Mouse (Mus musculus) embryonic facial prominence, embryonic 11.5 days (tissue): ENCODE data around the gene RPS10-NUDT3. TPM values are rescaled to one million over a fixed set of nuclear protein-coding genes. Genes with fewer than 3 reads are reported as not detected.

Experiments used
- ATAC-seq: fragments of 200-750 bp; cut with Nextera tagmentation; replicated peaks from 2 replicates; pipeline ENCODE4 v1.8.0; 2017; ENCODE audit warnings: low read depth; ENCODE audit not compliant: insufficient number of reproducible peaks, low FRiP score, low TSS enrichment
- DNase-seq: peaks from one replicate; pipeline ENCODE4 v3.0.0-alpha.2; 2015; ENCODE audit warnings: low spot score
- H3K27ac ChIP-seq: fragments of 300-500 bp; sonication (generic); replicated peaks from 2 replicates; pipeline ENCODE4 v1.5.1; 2014; ENCODE audit warnings: mild to moderate bottlenecking, low read depth, low read length, control low read depth
- H3K27me3 ChIP-seq: fragments of 300-500 bp; sonication (generic); 2 replicates; pipeline ENCODE4 v1.6.1; 2014; ENCODE audit warnings: mild to moderate bottlenecking, low read length, moderate library complexity, mixed read lengths; ENCODE audit not compliant: control insufficient read depth, insufficient read depth
- H3K36me3 ChIP-seq: fragments of 300-500 bp; sonication (generic); replicated peaks from 2 replicates; pipeline ENCODE4 v1.6.1; 2014; ENCODE audit warnings: low read depth, mild to moderate bottlenecking, low read length, moderate library complexity, mixed read lengths; ENCODE audit not compliant: control insufficient read depth, insufficient read depth
- H3K4me1 ChIP-seq: fragments of 300-500 bp; sonication (generic); 2 replicates; pipeline ENCODE4 v1.6.1; 2014; ENCODE audit warnings: low read length, mixed read lengths; ENCODE audit not compliant: control insufficient read depth, insufficient read depth
- H3K4me2 ChIP-seq: fragments of 300-500 bp; sonication (generic); 2 replicates; pipeline ENCODE4 v1.6.1; 2014; ENCODE audit warnings: low read depth, mild to moderate bottlenecking, control low read depth, low read length, moderate library complexity
- H3K4me3 ChIP-seq: fragments of 300-500 bp; sonication (generic); 2 replicates; pipeline ENCODE4 v1.5.1; 2014; ENCODE audit warnings: low read depth, low read length, control low read depth
- H3K9ac ChIP-seq: fragments of 300-500 bp; sonication (generic); replicated peaks from 2 replicates; pipeline ENCODE4 v1.6.1; 2014; ENCODE audit warnings: mild to moderate bottlenecking, control low read depth, low read length
- H3K9me3 ChIP-seq: fragments of 300-500 bp; sonication (generic); replicated peaks from 2 replicates; pipeline ENCODE4 v1.6.1; 2016; ENCODE audit warnings: mild to moderate bottlenecking, low read length, inconsistent platforms, mixed read lengths; ENCODE audit not compliant: control insufficient read depth
- WGBS: fragments of 180-500 bp; shearing (Covaris S2); extraction: QIAGEN DNeasy Blood & Tissue Kit; methylation state at CpG from one replicate; pipeline ENCODE4 v1.1.7; 2014; 5-methylcytosine and 5-hydroxymethylcytosine counted together
- polyA plus RNA-seq: library from polyadenylated mRNA; unstranded; fragments of >200 nt; fragmentation: Nextera tagmentation; extraction: Ambion mirVana; gene quantifications from 2 replicates; pipeline ENCODE4 v1.2.1, GENCODE M21; 2014

Gene RPS10-NUDT3
- polyA plus RNA-seq, 1 experiment from 2014 or later = not detected

- no peaks in the 10 kb centered on the region for H3K27me3 ChIP-seq
- no peaks in the 10 kb centered on the region for H3K4me1 ChIP-seq
- no peak overlapping the region for H3K4me2 ChIP-seq
- ATAC-seq (no peak), DNase-seq (no peak)
- WGBS = 93% methylated on average over 5 of the region's 5 CpGs
- no peak overlapping the region for H3K27ac ChIP-seq
- H3K36me3 ChIP-seq = peaks cover 2% of the 10 kb centered on the region
- no peak overlapping the region for H3K9ac ChIP-seq
- no peak overlapping the region for H3K4me3 ChIP-seq
- H3K9me3 ChIP-seq = no peaks in the 10 kb centered on the region
Observed at GRCm38 (mm10) chr17:27611994-27612393, 23.0 kb downstream of the RPS10-NUDT3 start.

- ATAC-seq (no peak), DNase-seq (no peak)
- no peaks in the 10 kb centered on the region for H3K27me3 ChIP-seq
- H3K9ac ChIP-seq = no peak overlapping the region
- WGBS = 55% methylated on average over 3 of the region's 3 CpGs
- H3K36me3 ChIP-seq = peaks cover 2% of the 10 kb centered on the region
- H3K4me3 ChIP-seq = no peak overlapping the region
- H3K4me2 ChIP-seq = no peak overlapping the region
- no peaks in the 10 kb centered on the region for H3K4me1 ChIP-seq
- no peak overlapping the region for H3K27ac ChIP-seq
- H3K9me3 ChIP-seq = no peaks in the 10 kb centered on the region
Observed at GRCm38 (mm10) chr17:27611519-27611884, 23.5 kb downstream of the RPS10-NUDT3 start.

- H3K9ac ChIP-seq = no peak overlapping the region
- no peak overlapping the region for H3K27ac ChIP-seq
- 89% methylated on average over 10 of the region's 10 CpGs for WGBS
- H3K4me3 ChIP-seq = no peak overlapping the region
- H3K27me3 ChIP-seq = no peaks in the 10 kb centered on the region
- peaks cover 2% of the 10 kb centered on the region; the same call in 1 of the 2 replicates for H3K36me3 ChIP-seq
- no peaks in the 10 kb centered on the region for H3K4me1 ChIP-seq
- DNase-seq (no peak), ATAC-seq (no peak)
- no peaks in the 10 kb centered on the region for H3K9me3 ChIP-seq
- no peak overlapping the region for H3K4me2 ChIP-seq
Observed at GRCm38 (mm10) chr17:27610679-27611518, 24.1 kb downstream of the RPS10-NUDT3 start.

- H3K27ac ChIP-seq = no peak overlapping the region
- no peaks in the 10 kb centered on the region for H3K27me3 ChIP-seq
- H3K4me2 ChIP-seq = no peak overlapping the region
- H3K4me3 ChIP-seq = no peak overlapping the region
- WGBS = 89% methylated on average over 7 of the region's 7 CpGs
- H3K4me1 ChIP-seq = no peaks in the 10 kb centered on the region
- no peaks in the 10 kb centered on the region for H3K9me3 ChIP-seq
- H3K36me3 ChIP-seq = peaks cover 2% of the 10 kb centered on the region; the same call in 1 of the 2 replicates
- ATAC-seq (no peak), DNase-seq (no peak)
- no peak overlapping the region for H3K9ac ChIP-seq
Observed at GRCm38 (mm10) chr17:27609576-27609975, 25.4 kb downstream of the RPS10-NUDT3 start.

- H3K9me3 ChIP-seq = no peaks in the 10 kb centered on the region
- WGBS = 84% methylated on average over 21 of the region's 21 CpGs
- ATAC-seq (no peak), DNase-seq (no peak)
- H3K36me3 ChIP-seq = peaks cover 2% of the 10 kb centered on the region; the same call in 1 of the 2 replicates
- H3K9ac ChIP-seq = no peak overlapping the region
- no peaks in the 10 kb centered on the region for H3K4me1 ChIP-seq
- H3K27me3 ChIP-seq = no peaks in the 10 kb centered on the region
- no peak overlapping the region for H3K4me2 ChIP-seq
- H3K4me3 ChIP-seq = no peak overlapping the region
- no peak overlapping the region for H3K27ac ChIP-seq
Observed at GRCm38 (mm10) chr17:27603522-27604234, 31.3 kb downstream of the RPS10-NUDT3 start.

GRCm38 (mm10) chr17:27603036-27603435, 32.0 kb downstream of the RPS10-NUDT3 start:
- Histone ChIP-seq H3K4me1 (no peaks in the 10 kb centered on the region), H3K9me3 (no peaks in the 10 kb centered on the region), H3K4me2 (no peak overlapping the region), H3K27me3 (no peaks in the 10 kb centered on the region), H3K9ac (no peak overlapping the region), H3K27ac (no peak overlapping the region), H3K4me3 (no peak overlapping the region), H3K36me3 (no peaks in the 10 kb centered on the region; the same call in 1 of the 2 replicates)
- WGBS = 83% methylated on average over 2 of the region's 2 CpGs
- DNase-seq = no peak
- no peak for ATAC-seq

- Histone ChIP-seq H3K4me3 (no peak overlapping the region), H3K27ac (no peak overlapping the region), H3K4me2 (no peak overlapping the region), H3K36me3 (peaks cover 3% of the 10 kb centered on the region; the same call in 1 of the 2 replicates), H3K9me3 (no peaks in the 10 kb centered on the region), H3K4me1 (no peaks in the 10 kb centered on the region), H3K27me3 (no peaks in the 10 kb centered on the region), H3K9ac (no peak overlapping the region)
- DNase-seq = no peak
- 84% methylated on average over 5 of the region's 5 CpGs for WGBS
- no peak for ATAC-seq
Observed at GRCm38 (mm10) chr17:27600869-27601268, 34.2 kb downstream of the RPS10-NUDT3 start.

- Histone ChIP-seq H3K9me3 (no peaks in the 10 kb centered on the region), H3K4me1 (no peaks in the 10 kb centered on the region), H3K9ac (no peak overlapping the region), H3K4me3 (no peak overlapping the region), H3K4me2 (no peak overlapping the region), H3K27ac (no peak overlapping the region), H3K36me3 (peaks cover 8% of the 10 kb centered on the region), H3K27me3 (no peaks in the 10 kb centered on the region)
- DNase-seq = no peak
- ATAC-seq = no peak
- 92% methylated on average over 3 of the region's 3 CpGs for WGBS
Observed at GRCm38 (mm10) chr17:27600286-27600685, 34.7 kb downstream of the RPS10-NUDT3 start.
